Mouse (Mus musculus) heart, postnatal 0 days (tissue): ENCODE measurements around the gene Ano2.

ENCODE experiments used
- CTCF ChIP-seq: IDR thresholded peaks from 2 replicates; pipeline ENCODE4 v1.5.1; 2016; ENCODE audit warnings: antibody characterized with exemption, control low read depth, low read depth
- EP300 ChIP-seq: IDR thresholded peaks from 2 replicates; pipeline ENCODE4 v1.6.1; 2016; ENCODE audit warnings: antibody characterized with exemption, low read depth

- TF ChIP-seq CTCF (no peak), EP300 (no peak)
Observed at GRCm38 (mm10) chr6:126080531-126080930, 390.3 kb downstream of the Ano2 start.
